Mouse (Mus musculus) intestine, embryonic 16.5 days (tissue): Measurements from ENCODE around the gene Itpk1. TPM values are rescaled to one million over a fixed set of nuclear protein-coding genes. Genes with fewer than 3 reads are reported as not detected.
A peak's percentile ranks its signal among the peaks of the same experiment; 100 is the strongest.
"Not testable (repeated sequence)": the region's sequence is repeated elsewhere in the genome, so short reads cannot be mapped to it uniquely, and the experiment has no call there.

Experiments used
- ATAC-seq: fragments of 200-750 bp; cut with Nextera tagmentation; 2 replicates; pipeline ENCODE4 v1.8.0; 2017; ENCODE audit warnings: moderate TSS enrichment, moderate library complexity
- H3K27ac ChIP-seq: fragments of 300-500 bp; sonication (generic); 2 replicates; pipeline ENCODE4 v1.5.1; 2014; ENCODE audit warnings: mild to moderate bottlenecking, low read length
- H3K27me3 ChIP-seq: fragments of 300-500 bp; sonication (generic); replicated peaks from 2 replicates; pipeline ENCODE4 v1.6.1; 2014; ENCODE audit warnings: low read length, control low read depth, mixed read lengths; ENCODE audit not compliant: control insufficient read depth, insufficient read depth
- H3K36me3 ChIP-seq: fragments of 300-500 bp; sonication (generic); 2 replicates; pipeline ENCODE4 v1.6.1; 2014; ENCODE audit warnings: low read length, control low read depth; ENCODE audit not compliant: control insufficient read depth, insufficient read depth
- H3K4me1 ChIP-seq: fragments of 300-500 bp; sonication (generic); 2 replicates; pipeline ENCODE4 v1.6.1; 2014; ENCODE audit warnings: low read length, control low read depth, mixed read lengths; ENCODE audit not compliant: control insufficient read depth, insufficient read depth
- H3K4me2 ChIP-seq: fragments of 300-500 bp; sonication (generic); 2 replicates; pipeline ENCODE4 v1.6.1; 2014; ENCODE audit warnings: low read depth, low read length, control low read depth
- H3K4me3 ChIP-seq: fragments of 300-500 bp; sonication (generic); 2 replicates; pipeline ENCODE4 v1.5.1; 2014; ENCODE audit warnings: mild to moderate bottlenecking, low read length
- H3K9ac ChIP-seq: fragments of 300-500 bp; sonication (generic); 2 replicates; pipeline ENCODE4 v1.6.1; 2014; ENCODE audit warnings: low read depth, low read length
- H3K9me3 ChIP-seq: fragments of 300-500 bp; sonication (generic); 2 replicates; pipeline ENCODE4 v1.6.1; 2016; ENCODE audit warnings: low read length, control low read depth; ENCODE audit not compliant: control insufficient read depth
- WGBS: fragments of 180-500 bp; shearing (Covaris S2); extraction: QIAGEN DNeasy Blood & Tissue Kit; methylation state at CpG from one replicate; pipeline ENCODE4 v1.1.7; 2014; 5-methylcytosine and 5-hydroxymethylcytosine counted together
- polyA plus RNA-seq: library from polyadenylated mRNA; unstranded; fragments of >200 nt; fragmentation: Nextera tagmentation; extraction: Ambion mirVana; gene quantifications from 2 replicates; pipeline ENCODE4 v1.2.1, GENCODE M21; 2015

Itpk1 gene
- polyA plus RNA-seq, 1 experiment from 2014 or later, result 51.4 TPM

DNA sequence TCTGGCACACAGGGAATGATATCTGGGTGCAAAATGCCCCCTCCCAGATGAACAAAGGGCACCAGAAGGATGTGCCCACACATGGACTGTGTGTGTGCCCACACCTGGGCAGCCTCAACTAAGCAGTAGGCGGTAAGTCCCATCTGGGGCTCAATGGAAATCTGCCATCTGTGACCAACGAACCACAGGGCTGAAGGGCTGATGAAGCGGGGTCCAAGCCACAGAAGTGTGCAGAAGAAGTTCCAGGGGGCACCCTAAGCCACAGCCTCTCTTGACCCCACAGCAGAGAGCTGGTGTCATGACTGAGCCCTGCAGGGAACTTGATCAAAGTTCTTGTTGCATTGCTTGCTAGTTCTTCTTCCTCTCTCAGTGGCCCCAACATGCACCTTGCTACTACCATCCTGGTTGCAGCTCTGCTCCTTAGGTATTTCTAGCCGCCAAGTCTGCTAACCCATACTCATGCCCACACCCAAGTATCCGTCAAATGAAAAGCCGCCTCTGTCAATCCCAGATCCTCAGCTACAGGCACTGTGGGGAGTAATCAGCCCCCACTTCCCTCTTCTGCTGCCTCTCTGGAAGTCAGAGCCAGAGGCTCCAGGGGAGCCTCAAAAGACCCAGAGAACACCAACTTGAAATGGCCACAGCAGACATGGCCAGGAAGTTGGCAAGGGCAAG, 58.7 kb downstream of the Itpk1 start:
- no peak overlapping the region for H3K27ac ChIP-seq
- H3K9me3 ChIP-seq, result no peaks in the 10 kb centered on the region
- H3K36me3 ChIP-seq, result no peaks in the 10 kb centered on the region
- no peak overlapping the region for H3K4me3 ChIP-seq
- H3K9ac ChIP-seq, result no peak overlapping the region
- no peak for ATAC-seq
- H3K4me1 ChIP-seq, result peaks cover 24% of the 10 kb centered on the region
- H3K4me2 ChIP-seq, result no peak overlapping the region
- WGBS, result 86% methylated on average over 6 of the region's 6 CpGs
- H3K27me3 ChIP-seq, result no peaks in the 10 kb centered on the region

DNA sequence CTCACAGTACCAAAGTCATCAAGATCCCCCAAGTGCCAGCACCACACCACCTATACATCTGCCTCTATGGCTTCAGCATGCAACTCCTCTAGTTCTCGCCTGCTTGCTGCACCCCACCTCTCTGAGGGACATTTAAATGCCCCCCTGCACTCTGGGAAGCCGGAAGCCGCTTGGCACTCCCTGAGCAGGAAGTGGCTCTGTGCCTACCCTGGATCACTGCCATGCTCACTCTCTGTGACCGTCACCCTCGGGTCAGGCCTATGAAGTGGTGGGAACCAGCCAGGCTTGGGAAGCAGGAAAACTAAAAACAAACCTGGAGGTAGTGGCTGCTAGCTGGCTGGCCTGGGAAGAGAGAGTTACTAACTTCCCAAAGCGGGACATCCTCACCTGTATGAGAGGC, 61.4 kb downstream of the Itpk1 start:
- ATAC-seq, result no peak
- Histone ChIP-seq H3K9ac (no peak overlapping the region), H3K4me3 (no peak overlapping the region), H3K4me1 (peaks cover 23% of the 10 kb centered on the region), H3K4me2 (no peak overlapping the region), H3K9me3 (no peaks in the 10 kb centered on the region), H3K36me3 (no peaks in the 10 kb centered on the region), H3K27ac (no peak overlapping the region), H3K27me3 (no peaks in the 10 kb centered on the region)
- WGBS, result 74% methylated on average over 6 of the region's 6 CpGs

DNA sequence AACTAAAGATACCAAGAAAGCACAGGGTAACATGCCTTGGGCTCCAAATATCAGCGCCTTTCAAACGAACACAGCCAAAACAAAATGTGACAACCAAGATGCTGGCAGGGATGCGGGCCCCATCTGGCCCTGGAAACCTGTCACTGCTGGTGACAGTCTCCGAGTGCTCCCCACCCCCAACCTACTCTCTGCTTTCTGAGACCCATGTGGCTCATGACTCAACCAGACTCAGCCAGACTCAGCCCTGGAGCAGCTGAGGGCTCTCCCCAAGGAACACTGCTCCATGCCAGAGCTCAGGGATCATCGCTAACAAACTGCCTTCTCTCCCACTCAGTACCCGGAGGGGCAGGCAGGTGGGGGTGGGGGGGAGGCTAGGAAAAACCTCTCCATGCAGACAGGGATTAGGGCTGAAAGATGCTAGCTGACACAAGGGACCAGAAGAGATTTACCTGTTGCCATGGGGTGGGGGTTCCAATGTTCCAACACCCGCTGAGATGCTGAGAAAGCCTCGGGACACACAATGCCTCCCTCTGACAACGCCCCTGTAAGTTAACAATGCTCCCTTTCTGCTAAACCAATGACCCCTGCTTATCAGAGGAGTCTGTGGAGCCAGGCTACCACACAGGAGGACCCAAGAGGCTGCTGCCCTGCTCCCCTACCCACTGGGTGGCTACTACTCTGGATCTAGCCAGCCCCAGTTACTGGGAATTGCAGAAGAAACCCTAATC, 64.1 kb downstream of the Itpk1 start:
- WGBS, result 56% methylated on average over 9 of the region's 9 CpGs
- Histone ChIP-seq H3K27ac (no peak overlapping the region), H3K9ac (no peak overlapping the region), H3K4me3 (no peak overlapping the region), H3K27me3 (no peaks in the 10 kb centered on the region), H3K36me3 (no peaks in the 10 kb centered on the region), H3K9me3 (no peaks in the 10 kb centered on the region), H3K4me1 (peaks cover 4% of the 10 kb centered on the region; the same call in 1 of the 2 replicates), H3K4me2 (no peak overlapping the region)
- ATAC-seq, result no peak

DNA sequence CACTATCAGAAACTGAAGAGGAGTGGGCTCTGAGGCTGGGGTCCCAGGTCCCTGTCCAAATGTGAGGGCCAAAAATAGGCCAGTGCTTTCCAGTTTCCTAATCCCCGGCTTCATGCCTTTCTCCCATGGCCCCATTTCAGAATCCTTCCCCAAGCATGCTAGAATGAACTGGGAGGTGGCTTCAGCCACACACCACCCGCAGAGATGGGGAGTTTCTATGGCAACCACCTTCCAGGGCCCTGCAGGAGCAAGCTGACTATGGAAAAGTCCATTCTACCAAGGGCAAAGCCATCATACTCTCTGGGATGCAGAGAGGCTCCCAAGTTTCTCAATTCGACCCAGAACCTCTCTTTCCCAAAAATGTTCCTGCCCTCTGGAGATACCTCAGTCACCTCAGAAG, 65.9 kb downstream of the Itpk1 start:
- H3K36me3 ChIP-seq, result no peaks in the 10 kb centered on the region
- WGBS, result 77% methylated on average over 3 of the region's 3 CpGs
- no peak overlapping the region for H3K4me3 ChIP-seq
- H3K9ac ChIP-seq, result no peak overlapping the region
- H3K4me2 ChIP-seq, result no peak overlapping the region
- ATAC-seq, result no peak
- no peak overlapping the region for H3K27ac ChIP-seq
- H3K4me1 ChIP-seq, result peaks cover 2% of the 10 kb centered on the region; the same call in 1 of the 2 replicates
- no peaks in the 10 kb centered on the region for H3K9me3 ChIP-seq
- H3K27me3 ChIP-seq, result no peaks in the 10 kb centered on the region

DNA sequence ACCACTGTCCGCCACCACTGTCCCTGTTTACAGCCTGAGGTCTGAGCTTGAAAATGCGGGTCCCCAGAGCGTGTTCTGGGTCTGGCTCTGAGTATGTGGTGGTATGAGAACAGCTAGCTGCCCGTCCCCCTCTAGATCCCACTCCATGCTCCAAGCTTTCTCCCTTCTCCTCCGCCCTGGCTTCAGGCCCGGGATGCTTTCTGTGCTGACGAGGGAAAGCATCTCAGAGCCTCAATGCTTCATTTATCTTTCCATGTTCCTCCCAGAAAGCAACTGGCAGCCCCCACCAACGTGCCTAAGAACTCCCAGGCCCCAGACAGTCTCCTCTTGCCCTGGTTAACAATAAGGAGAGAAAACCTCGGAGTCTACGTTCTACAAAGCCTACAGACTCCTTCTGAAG, 67.5 kb downstream of the Itpk1 start:
- Histone ChIP-seq H3K27ac (no peak overlapping the region), H3K4me3 (no peak overlapping the region), H3K9me3 (no peaks in the 10 kb centered on the region), H3K36me3 (no peaks in the 10 kb centered on the region), H3K4me1 (peaks cover 11% of the 10 kb centered on the region), H3K9ac (no peak overlapping the region), H3K4me2 (no peak overlapping the region), H3K27me3 (no peaks in the 10 kb centered on the region)
- 78% methylated on average over 10 of the region's 10 CpGs for WGBS
- ATAC-seq, result no peak

DNA sequence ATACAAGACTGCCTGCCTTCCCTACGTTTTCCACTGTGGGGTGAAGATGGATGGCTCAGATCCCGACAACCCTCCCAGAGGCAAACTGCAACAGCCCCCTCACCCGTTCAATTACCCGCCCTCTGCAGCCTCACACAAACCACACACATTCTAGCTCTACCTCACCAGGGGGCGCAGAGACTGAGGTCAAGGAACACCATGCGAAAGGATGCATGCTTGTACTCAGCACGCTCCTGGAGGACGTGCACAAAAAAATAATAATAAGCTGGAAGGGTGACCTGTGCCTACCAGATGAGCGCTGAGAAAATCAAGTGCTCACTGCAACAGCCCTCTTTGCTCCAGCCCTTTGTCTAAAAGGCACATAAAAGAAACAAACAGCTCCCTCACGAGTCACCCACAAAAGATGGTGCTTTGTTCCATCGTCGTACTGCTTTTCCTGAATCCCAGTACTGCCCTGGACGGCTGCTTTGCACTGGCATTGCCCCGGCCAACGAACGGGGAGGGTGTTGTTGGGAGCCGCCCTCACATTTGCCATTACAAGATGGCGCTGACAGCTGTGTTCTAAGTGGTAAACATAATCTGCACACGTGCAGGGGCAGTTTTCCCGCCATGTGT, 70.2 kb downstream of the Itpk1 start:
- Histone ChIP-seq H3K9ac (no peak overlapping the region), H3K27me3 (no peaks in the 10 kb centered on the region), H3K27ac (no peak overlapping the region), H3K4me3 (no peak overlapping the region), H3K9me3 (no peaks in the 10 kb centered on the region), H3K4me1 (peaks cover 21% of the 10 kb centered on the region), H3K4me2 (no peak overlapping the region), H3K36me3 (no peaks in the 10 kb centered on the region)
- no peak for ATAC-seq
- WGBS, result 75% methylated on average over 18 of the region's 20 CpGs

DNA sequence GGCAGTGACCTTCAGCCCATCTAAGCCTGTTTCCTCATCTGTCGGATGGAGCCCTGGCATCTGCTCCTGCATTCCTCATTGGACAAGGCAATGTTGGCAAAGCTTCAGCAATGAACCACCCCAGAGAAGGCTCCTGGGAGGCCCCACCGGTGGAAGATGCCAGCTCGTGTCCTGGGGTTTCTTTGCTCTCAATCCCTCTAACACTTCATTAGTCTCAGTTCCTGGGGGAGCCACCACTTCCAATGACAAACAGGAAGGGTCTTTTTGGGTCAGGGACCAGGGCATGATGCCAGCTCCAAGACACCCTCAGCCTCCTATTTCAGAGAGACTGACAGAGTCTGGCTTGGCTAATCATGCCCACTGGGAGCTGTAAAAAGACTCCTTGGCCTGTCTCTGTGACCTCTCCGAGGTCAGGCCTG, 71.6 kb downstream of the Itpk1 start:
- H3K4me2 ChIP-seq, result no peak overlapping the region
- no peak overlapping the region for H3K4me3 ChIP-seq
- no peaks in the 10 kb centered on the region for H3K9me3 ChIP-seq
- no peak overlapping the region for H3K27ac ChIP-seq
- H3K9ac ChIP-seq, result no peak overlapping the region
- no peaks in the 10 kb centered on the region for H3K36me3 ChIP-seq
- ATAC-seq, result no peak
- 56% methylated on average over 4 of the region's 4 CpGs for WGBS
- peaks cover 21% of the 10 kb centered on the region for H3K4me1 ChIP-seq
- H3K27me3 ChIP-seq, result no peaks in the 10 kb centered on the region

DNA sequence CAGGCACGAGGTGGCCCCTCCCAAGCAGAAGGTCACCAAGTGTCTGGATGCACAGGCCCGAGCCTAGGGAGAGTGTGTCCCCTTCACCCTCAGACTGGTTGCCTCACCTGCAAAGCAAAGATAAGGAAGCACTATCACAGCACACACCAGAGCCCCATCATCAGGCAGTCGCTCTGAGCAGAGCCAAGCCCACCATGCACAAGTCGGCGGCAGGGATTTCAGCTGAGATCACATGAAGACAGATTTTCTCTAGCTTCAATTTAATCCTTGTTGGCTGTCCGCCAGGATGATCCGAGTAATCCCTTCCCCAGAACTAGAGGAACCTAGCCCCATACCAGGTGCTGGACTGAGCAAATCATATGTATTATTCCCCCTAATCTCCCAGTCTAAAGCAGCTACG, 73.0 kb downstream of the Itpk1 start:
- Histone ChIP-seq H3K9ac (no peak overlapping the region), H3K4me2 (no peak overlapping the region), H3K4me3 (no peak overlapping the region), H3K27ac (no peak overlapping the region), H3K9me3 (no peaks in the 10 kb centered on the region), H3K36me3 (no peaks in the 10 kb centered on the region), H3K27me3 (no peaks in the 10 kb centered on the region), H3K4me1 (peaks cover 19% of the 10 kb centered on the region)
- ATAC-seq, result peak; percentile 32; the same call in 1 of the 2 replicates
- 48% methylated on average over 8 of the region's 8 CpGs for WGBS

DNA sequence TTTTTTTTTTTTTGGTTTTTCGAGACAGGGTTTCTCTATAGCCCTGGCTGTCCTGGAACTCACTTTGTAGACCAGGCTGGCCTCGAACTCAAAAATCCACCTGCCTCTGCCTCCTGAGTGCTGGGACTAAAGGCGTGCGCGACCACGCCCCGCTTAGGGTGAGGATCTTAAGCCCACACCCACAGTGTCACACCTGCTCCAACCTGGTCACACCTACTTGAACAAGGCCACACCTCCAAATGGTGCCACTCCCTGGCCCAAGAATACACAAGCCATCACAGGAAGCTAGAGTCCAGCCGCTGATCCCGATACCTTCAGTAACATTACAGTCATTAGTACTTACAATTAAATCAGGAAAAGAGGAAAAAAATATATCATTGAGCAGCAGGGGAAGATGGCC, 74.3 kb downstream of the Itpk1 start:
- H3K27me3 ChIP-seq, H3K9me3 ChIP-seq, H3K4me2 ChIP-seq, H3K9ac ChIP-seq, H3K36me3 ChIP-seq, H3K27ac ChIP-seq, H3K4me3 ChIP-seq: not testable (repeated sequence)
- peaks cover 23% of the 10 kb centered on the region for H3K4me1 ChIP-seq
- 93% methylated on average over 9 of the region's 9 CpGs for WGBS
- ATAC-seq, result peak; percentile 29; the same call in 1 of the 2 replicates
